ENCODE assay signal across 8 mouse cellular contexts in the genomic region with DNA sequence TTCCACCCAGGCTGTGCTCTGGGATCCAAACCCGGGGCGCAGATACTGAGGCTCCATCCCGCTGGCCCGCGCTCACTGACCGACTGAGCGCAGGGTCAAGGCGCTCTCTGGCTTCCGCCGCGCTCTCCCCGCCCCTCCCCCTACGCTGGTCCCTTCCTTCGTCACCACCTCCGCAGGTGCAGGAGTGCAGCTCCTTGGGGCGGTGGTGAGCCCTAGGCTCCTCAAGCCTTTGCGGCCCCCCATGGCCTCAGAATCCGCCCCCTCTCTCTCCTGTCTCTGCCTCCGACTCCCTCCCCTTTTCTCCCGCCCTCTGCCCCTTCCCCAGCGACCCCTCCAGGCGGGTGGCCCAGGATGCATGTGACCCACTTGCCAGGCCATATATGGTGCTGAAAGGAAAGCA. TPM values are rescaled to one million over a fixed set of nuclear protein-coding genes. Genes with fewer than 3 reads are reported as not detected.
DNase-seq lines count a peak whose midpoint lies in the region; ATAC-seq and TF ChIP-seq lines count a peak whose summit lies in the region.
"Not testable (repeated sequence)": the region's sequence is repeated elsewhere in the genome, so short reads cannot be mapped to it uniquely, and the experiment has no call there.
"Had no signal": no experiment of that assay in that cellular context is flagged by ENCODE, and none has a peak within 500 bp of the region (broad histone marks: within the 10 kb centered on the region; RNA-seq: fewer than 3 reads in every experiment).

A gene (minus strand): TSS at position 142 of the 400 bp plus-strand sequence.

- not testable (repeated sequence) for H3K9me3 ChIP-seq in forebrain, embryonic 16.5 days (ENCODE audit: control insufficient read depth, low read length); hindbrain, embryonic 12.5 days (replicated peaks); kidney, embryonic 16.5 days (ENCODE audit: low read length); liver, embryonic 11.5 days (ENCODE audit: control insufficient read depth, low read length); midbrain, embryonic 14.5 days (ENCODE audit: control insufficient read depth, low read length)

- peak within 1 kb of the TSS; percentile 49 for H3K4me3 ChIP-seq in forebrain, embryonic 16.5 days (replicated peaks; ENCODE audit: low read length)
- peak within 1 kb of the TSS; percentile 44 for H3K4me3 ChIP-seq in hindbrain, embryonic 12.5 days
- peak within 1 kb of the TSS; percentile 40 for H3K4me3 ChIP-seq in kidney, embryonic 16.5 days (ENCODE audit: low read length)
- H3K4me3 ChIP-seq in liver, embryonic 11.5 days (ENCODE audit: low read depth, low read length): peak within 1 kb of the TSS; percentile 24
- peak within 1 kb of the TSS; percentile 43 for H3K4me3 ChIP-seq in midbrain, embryonic 14.5 days (replicated peaks; ENCODE audit: low read depth, low read length)
- H3K4me3 ChIP-seq in small intestine, adult 2 months (ENCODE audit: low read depth, low read length): peak within 1 kb of the TSS; percentile 30

- WGBS in forebrain, embryonic 16.5 days: 4% methylated on average over 8 of the region's 22 CpGs
- 3% methylated on average over 10 of the region's 22 CpGs for WGBS in hindbrain, embryonic 12.5 days
- WGBS in kidney, embryonic 16.5 days: 2% methylated on average over 6 of the region's 22 CpGs
- 2% methylated on average over 21 of the region's 22 CpGs for WGBS in liver, embryonic 11.5 days
- WGBS in midbrain, embryonic 14.5 days: 1% methylated on average over 20 of the region's 22 CpGs
- WGBS in small intestine, adult 2 months: 5% methylated on average over 20 of the region's 22 CpGs

- not testable (repeated sequence) for H3K27me3 ChIP-seq in forebrain, embryonic 16.5 days (replicated peaks; ENCODE audit: control insufficient read depth, insufficient read depth, low read length); hindbrain, embryonic 12.5 days; kidney, embryonic 16.5 days (ENCODE audit: insufficient read depth, low read length); liver, embryonic 11.5 days (replicated peaks; ENCODE audit: control insufficient read depth, insufficient read depth, low read length); midbrain, embryonic 14.5 days (ENCODE audit: control insufficient read depth, insufficient read depth, low read length); small intestine, adult 2 months (ENCODE audit: control insufficient read depth, insufficient read depth, low read length)

- TF ChIP-seq CTCF in small intestine, adult 2 months (IDR thresholded peaks at IDR 0.05; ENCODE audit: extremely low read depth, insufficient read length, insufficient replicate concordance, low read depth, low read length): not testable (repeated sequence)

- H3K27ac ChIP-seq in forebrain, embryonic 16.5 days (ENCODE audit: low read length); hindbrain, embryonic 12.5 days; kidney, embryonic 16.5 days (ENCODE audit: low read length); liver, embryonic 11.5 days (ENCODE audit: low read depth, low read length); midbrain, embryonic 14.5 days (replicated peaks; ENCODE audit: low read depth, low read length); small intestine, adult 2 months (ENCODE audit: insufficient read depth, low read depth, low read length): not testable (repeated sequence)

- not testable (repeated sequence) for H3K4me1 ChIP-seq in forebrain, embryonic 16.5 days (replicated peaks; ENCODE audit: control insufficient read depth, insufficient read depth, low read length); hindbrain, embryonic 12.5 days; kidney, embryonic 16.5 days (ENCODE audit: insufficient read depth, low read length); liver, embryonic 11.5 days (replicated peaks; ENCODE audit: control insufficient read depth, insufficient read depth, low read length); midbrain, embryonic 14.5 days (ENCODE audit: control insufficient read depth, insufficient read depth, low read length); small intestine, adult 2 months (ENCODE audit: control insufficient read depth, insufficient read depth, insufficient read length, low read length)

- not testable (repeated sequence) for TF ChIP-seq POLR2A in small intestine, adult 2 months (IDR thresholded peaks at IDR 0.05; ENCODE audit: low read depth, low read length)

- H3K36me3 ChIP-seq in forebrain, embryonic 16.5 days (ENCODE audit: control insufficient read depth, insufficient read depth); hindbrain, embryonic 12.5 days; kidney, embryonic 16.5 days (ENCODE audit: insufficient read depth, low read length); liver, embryonic 11.5 days (ENCODE audit: control insufficient read depth, insufficient read depth, low read length); midbrain, embryonic 14.5 days (ENCODE audit: control insufficient read depth, insufficient read depth, low read length); small intestine, adult 2 months (ENCODE audit: control insufficient read depth, insufficient read depth, low read length): not testable (repeated sequence)

- ATAC-seq in forebrain, embryonic 16.5 days; hindbrain, embryonic 12.5 days (ENCODE audit: low FRiP score); kidney, embryonic 16.5 days (ENCODE audit: low FRiP score, low TSS enrichment); liver, embryonic 11.5 days (replicated peaks; ENCODE audit: low FRiP score); midbrain, embryonic 14.5 days (ENCODE audit: low FRiP score, low TSS enrichment): not testable (repeated sequence)

- DNase-seq in embryo, embryonic 11 days: peak; percentile 17
- peak; percentile 30 for DNase-seq in liver, embryonic 11.5 days (ENCODE audit: low spot score)
- DNase-seq in midbrain, embryonic 14.5 days: peak; percentile 49

- peak within 1 kb of the TSS; percentile 72 for H3K4me2 ChIP-seq in forebrain, embryonic 16.5 days (ENCODE audit: low read length)
- peak within 1 kb of the TSS; percentile 79 for H3K4me2 ChIP-seq in hindbrain, embryonic 12.5 days (replicated peaks)
- peak within 1 kb of the TSS; percentile 57 for H3K4me2 ChIP-seq in kidney, embryonic 16.5 days (replicated peaks; ENCODE audit: low read depth, low read length)
- peak within 1 kb of the TSS; percentile 52 for H3K4me2 ChIP-seq in liver, embryonic 11.5 days
- peak within 1 kb of the TSS; percentile 64 for H3K4me2 ChIP-seq in midbrain, embryonic 14.5 days (ENCODE audit: low read length)

- H3K9ac ChIP-seq in forebrain, embryonic 16.5 days (replicated peaks; ENCODE audit: low read depth, low read length): peak within 1 kb of the TSS; percentile 57
- H3K9ac ChIP-seq in hindbrain, embryonic 12.5 days: peak within 1 kb of the TSS; percentile 50
- H3K9ac ChIP-seq in kidney, embryonic 16.5 days (replicated peaks; ENCODE audit: low read length); liver, embryonic 11.5 days (ENCODE audit: low read depth, low read length): not testable (repeated sequence)
- H3K9ac ChIP-seq in midbrain, embryonic 14.5 days (replicated peaks; ENCODE audit: low read length): peak within 1 kb of the TSS; percentile 52

RNA-seq across cellular contexts. Expression of the gene that starts here (rescaled TPM):
- polyA plus RNA-seq in forebrain, embryonic 16.5 days (2015; fragmentation: Nextera tagmentation; extraction: Ambion mirVana): 0.52 and 0.70 TPM in 2 replicates
- 0.37 and 0.42 TPM in 2 replicates for polyA plus RNA-seq in hindbrain, embryonic 12.5 days (2016; fragmentation: Nextera tagmentation; extraction: Ambion mirVana)
- 0.09 and 0.14 TPM in 2 replicates for polyA plus RNA-seq in kidney, embryonic 16.5 days (2015; fragmentation: Nextera tagmentation; extraction: Ambion mirVana)
- 0.16 TPM in 1 of 2 replicates, not detected in the other for polyA plus RNA-seq in liver, embryonic 11.5 days (2014; fragmentation: Nextera tagmentation; extraction: Ambion mirVana)
- 0.74 and 1.4 TPM in 2 replicates for polyA plus RNA-seq in midbrain, embryonic 14.5 days (2014; fragmentation: Nextera tagmentation; extraction: Ambion mirVana)
- not detected in 2 replicates for polyA plus RNA-seq in small intestine, adult 2 months (2012; rRNA removed)
- polyA plus RNA-seq: thymus, adult 2 months had no signal

Comparison
In these comparisons a context has a peak if more than half of its experiments do, and no peak if none do; other contexts are left out.
1. Peak in DNase-seq, H3K4me3 ChIP-seq and H3K4me2 ChIP-seq in liver, embryonic 11.5 days; RNA of the gene not detected or under 1 TPM.